Mouse (Mus musculus) kidney, postnatal 0 days (tissue): Measurements from ENCODE around the gene Tmbim6. TPM values are rescaled to one million over a fixed set of nuclear protein-coding genes. Genes with fewer than 3 reads are reported as not detected.
A peak's percentile ranks its signal among the peaks of the same experiment; 100 is the strongest.

ENCODE experiments used
- ATAC-seq: fragments of 200-750 bp; cut with Nextera tagmentation; replicated peaks from 2 replicates; pipeline ENCODE4 v1.8.0; 2017; ENCODE audit warnings: low read depth, moderate number of reproducible peaks, moderate TSS enrichment, moderate library complexity; ENCODE audit not compliant: low FRiP score
- DNase-seq: peaks from one replicate; pipeline ENCODE4 v3.0.0-alpha.2; 2016; ENCODE audit warnings: low spot score
- H3K27ac ChIP-seq: fragments of 300-500 bp; sonication (generic); 2 replicates; pipeline ENCODE4 v1.5.1; 2014; ENCODE audit warnings: mild to moderate bottlenecking
- H3K27me3 ChIP-seq: fragments of 300-500 bp; sonication (generic); 2 replicates; pipeline ENCODE4 v1.6.1; 2014; ENCODE audit warnings: low read length, mixed read lengths; ENCODE audit not compliant: insufficient read depth
- H3K36me3 ChIP-seq: fragments of 300-500 bp; sonication (generic); 2 replicates; pipeline ENCODE4 v1.6.1; 2014; ENCODE audit warnings: low read length, mixed read lengths; ENCODE audit not compliant: insufficient read depth
- H3K4me1 ChIP-seq: fragments of 300-500 bp; sonication (generic); replicated peaks from 2 replicates; pipeline ENCODE4 v1.6.1; 2014; ENCODE audit warnings: antibody characterized with exemption, low read length, mixed read lengths; ENCODE audit not compliant: insufficient read depth
- H3K4me2 ChIP-seq: fragments of 300-500 bp; sonication (generic); 2 replicates; pipeline ENCODE4 v1.6.1; 2014; ENCODE audit warnings: mild to moderate bottlenecking, low read length, moderate library complexity, mixed read lengths
- H3K4me3 ChIP-seq: fragments of 300-500 bp; sonication (generic); replicated peaks from 2 replicates; pipeline ENCODE4 v1.5.1; 2014; ENCODE audit warnings: low read depth, low read length
- H3K9ac ChIP-seq: fragments of 300-500 bp; sonication (generic); 2 replicates; pipeline ENCODE4 v1.6.1; 2014; ENCODE audit warnings: low read depth, low read length
- H3K9me3 ChIP-seq: fragments of 300-500 bp; sonication (generic); replicated peaks from 2 replicates; pipeline ENCODE4 v1.6.1; 2016; ENCODE audit warnings: low read length, inconsistent platforms, mixed read lengths
- CTCF ChIP-seq: IDR thresholded peaks from 2 replicates; pipeline ENCODE4 v1.5.1; 2016; ENCODE audit warnings: antibody characterized with exemption, low read depth, mild to moderate bottlenecking, moderate library complexity
- WGBS: fragments of 180-500 bp; shearing (Covaris S2); extraction: QIAGEN DNeasy Blood & Tissue Kit; methylation state at CpG from one replicate; pipeline ENCODE4 v1.1.7; 2014; 5-methylcytosine and 5-hydroxymethylcytosine counted together
- polyA plus RNA-seq: library from polyadenylated mRNA; unstranded; fragments of >200 nt; fragmentation: Nextera tagmentation; extraction: Ambion mirVana; gene quantifications from 2 replicates; pipeline ENCODE4 v1.2.1, GENCODE M21; 2015

The Tmbim6 gene
- polyA plus RNA-seq, 1 experiment from 2014 or later, result 774 TPM

GRCm38 (mm10) chr15:99411747-99412146 is 19.1 kb downstream of the Tmbim6 start:
- H3K4me1 ChIP-seq, result no peaks in the 10 kb centered on the region
- DNase-seq (peak; percentile 45), ATAC-seq (no peak)
- no peaks in the 10 kb centered on the region for H3K9me3 ChIP-seq
- H3K36me3 ChIP-seq, result peaks cover 33% of the 10 kb centered on the region
- H3K27me3 ChIP-seq, result no peaks in the 10 kb centered on the region
- no peak overlapping the region for H3K9ac ChIP-seq
- no peak overlapping the region for H3K4me2 ChIP-seq
- no peak overlapping the region for H3K4me3 ChIP-seq
- WGBS, result 52% methylated on average over 14 of the region's 14 CpGs
- TF ChIP-seq CTCF, result peak; percentile 38; the same call in 1 of the 2 replicates
- H3K27ac ChIP-seq, result no peak overlapping the region

GRCm38 (mm10) chr15:99415793-99416192 is 23.1 kb downstream of the Tmbim6 start:
- no peak overlapping the region for H3K27ac ChIP-seq
- 11% methylated on average over 2 of the region's 2 CpGs for WGBS
- H3K36me3 ChIP-seq, result no peaks in the 10 kb centered on the region
- H3K4me1 ChIP-seq, result peaks cover 6% of the 10 kb centered on the region
- H3K4me2 ChIP-seq, result no peak overlapping the region
- no peaks in the 10 kb centered on the region for H3K9me3 ChIP-seq
- H3K4me3 ChIP-seq, result no peak overlapping the region
- no peak overlapping the region for H3K9ac ChIP-seq
- DNase-seq, result peak; percentile 27
- H3K27me3 ChIP-seq, result no peaks in the 10 kb centered on the region
- TF ChIP-seq CTCF, result peak; percentile 76
- no peak for ATAC-seq

GRCm38 (mm10) chr15:99416348-99416882 is 23.7 kb downstream of the Tmbim6 start:
- no peaks in the 10 kb centered on the region for H3K36me3 ChIP-seq
- H3K27ac ChIP-seq, result no peak overlapping the region
- TF ChIP-seq CTCF, result peak; percentile 100
- peaks cover 10% of the 10 kb centered on the region for H3K4me1 ChIP-seq
- ATAC-seq (no peak), DNase-seq (peak; percentile 95)
- H3K27me3 ChIP-seq, result no peaks in the 10 kb centered on the region
- H3K9me3 ChIP-seq, result no peaks in the 10 kb centered on the region
- no peak overlapping the region for H3K9ac ChIP-seq
- WGBS, result 22% methylated on average over 13 of the region's 13 CpGs
- no peak overlapping the region for H3K4me2 ChIP-seq
- no peak overlapping the region for H3K4me3 ChIP-seq

GRCm38 (mm10) chr15:99416957-99417356 is 24.3 kb downstream of the Tmbim6 start:
- no peak for ATAC-seq

GRCm38 (mm10) chr15:99417692-99418271 is 25.1 kb downstream of the Tmbim6 start:
- H3K9me3 ChIP-seq, result no peaks in the 10 kb centered on the region
- 30% methylated on average over 17 of the region's 17 CpGs for WGBS
- H3K27me3 ChIP-seq, result no peaks in the 10 kb centered on the region
- H3K27ac ChIP-seq, result no peak overlapping the region
- no peak for DNase-seq
- no peak overlapping the region for H3K9ac ChIP-seq
- no peaks in the 10 kb centered on the region for H3K36me3 ChIP-seq
- no peak overlapping the region for H3K4me3 ChIP-seq
- TF ChIP-seq CTCF, result no peak
- H3K4me1 ChIP-seq, result peaks cover 10% of the 10 kb centered on the region
- ATAC-seq, result no peak
- no peak overlapping the region for H3K4me2 ChIP-seq

More at GRCm38 (mm10) chr15:99416957-99417356, 24.3 kb downstream of the Tmbim6 start:
- Histone ChIP-seq H3K36me3 (no peaks in the 10 kb centered on the region), H3K4me3 (no peak overlapping the region), H3K27ac (no peak overlapping the region), H3K4me2 (no peak overlapping the region), H3K9ac (no peak overlapping the region), H3K9me3 (no peaks in the 10 kb centered on the region), H3K4me1 (peaks cover 10% of the 10 kb centered on the region), H3K27me3 (no peaks in the 10 kb centered on the region)
- TF ChIP-seq CTCF, result no peak
- no peak for DNase-seq
- WGBS, result 20% methylated on average over 4 of the region's 4 CpGs

- WGBS, result 3% methylated on average over 5 of the region's 5 CpGs
- Histone ChIP-seq H3K4me3 (no peak overlapping the region), H3K36me3 (no peaks in the 10 kb centered on the region), H3K4me1 (peaks cover 10% of the 10 kb centered on the region), H3K4me2 (peak overlapping the region; percentile 32), H3K9ac (0 out of 2 replicates have a peak overlapping the region, but pooled peaks have one; percentile 35), H3K9me3 (no peaks in the 10 kb centered on the region), H3K27me3 (no peaks in the 10 kb centered on the region), H3K27ac (peak overlapping the region; percentile 89)
- TF ChIP-seq CTCF, result peak; percentile 30; the same call in 1 of the 2 replicates
- DNase-seq (peak; percentile 91), ATAC-seq (no peak)
Observed at GRCm38 (mm10) chr15:99420101-99420500, 27.4 kb downstream of the Tmbim6 start.
